Mouse (Mus musculus) liver, embryonic 14.5 days (tissue): ENCODE data around the gene Canx.
A peak's percentile ranks its signal among the peaks of the same experiment; 100 is the strongest.

Experiments used
- CTCF ChIP-seq: IDR thresholded peaks from 2 replicates; pipeline ENCODE4 v1.5.1; 2016; ENCODE audit warnings: antibody characterized with exemption, low read depth, control low read depth
- EP300 ChIP-seq: IDR thresholded peaks from 2 replicates; pipeline ENCODE4 v1.6.1; 2016; ENCODE audit warnings: antibody characterized with exemption, low read depth

DNA sequence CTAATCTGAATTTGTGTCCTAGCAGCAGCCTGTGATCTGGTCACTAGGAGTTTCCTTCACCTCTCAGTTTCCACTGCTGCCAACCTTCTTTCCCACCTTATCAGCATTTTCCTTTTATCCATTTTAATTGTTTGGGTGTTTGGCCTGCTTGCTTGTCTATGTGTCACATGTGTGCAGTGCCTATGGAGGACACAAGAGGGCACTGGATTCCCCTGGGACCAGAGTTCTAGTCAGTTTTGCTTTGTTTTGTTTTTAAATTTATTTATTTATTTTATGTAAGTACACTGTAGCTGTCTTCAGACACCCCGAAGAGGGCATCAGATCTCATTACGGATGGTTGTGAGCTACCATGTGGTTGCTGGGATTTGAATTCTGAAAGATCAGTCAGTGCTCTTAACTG lies 56.3 kb downstream of the Canx start:
- TF ChIP-seq CTCF (peak; percentile 61; the same call in 1 of the 2 replicates), EP300 (no peak)
